Mouse (Mus musculus) hindbrain, embryonic 13.5 days (tissue): ENCODE data around the gene Mavs. TPM values are rescaled to one million over a fixed set of nuclear protein-coding genes. Genes with fewer than 3 reads are reported as not detected.
A peak's percentile ranks its signal among the peaks of the same experiment; 100 is the strongest.

Experiments
- ATAC-seq: fragments of 200-750 bp; cut with Nextera tagmentation; 2 replicates; pipeline ENCODE4 v1.8.0; 2017; ENCODE audit warnings: moderate TSS enrichment; ENCODE audit not compliant: low FRiP score
- H3K27ac ChIP-seq: fragments of 300-500 bp; sonication (generic); 2 replicates; pipeline ENCODE4 v1.5.1; 2015; ENCODE audit warnings: inconsistent platforms, mild to moderate bottlenecking, moderate library complexity
- H3K27me3 ChIP-seq: fragments of 300-500 bp; sonication (generic); 2 replicates; pipeline ENCODE4 v1.6.1; 2015; ENCODE audit warnings: mild to moderate bottlenecking, inconsistent platforms
- H3K36me3 ChIP-seq: fragments of 300-500 bp; sonication (generic); 2 replicates; pipeline ENCODE4 v1.6.1; 2015; ENCODE audit warnings: mild to moderate bottlenecking, inconsistent platforms
- H3K4me1 ChIP-seq: fragments of 300-500 bp; sonication (generic); replicated peaks from 2 replicates; pipeline ENCODE4 v1.6.1; 2015; ENCODE audit warnings: inconsistent platforms
- H3K4me2 ChIP-seq: fragments of 300-500 bp; sonication (generic); 2 replicates; pipeline ENCODE4 v1.6.1; 2015; ENCODE audit warnings: inconsistent platforms, mild to moderate bottlenecking, moderate library complexity
- H3K4me3 ChIP-seq: fragments of 300-500 bp; sonication (generic); 2 replicates; pipeline ENCODE4 v1.5.1; 2015; ENCODE audit warnings: mild to moderate bottlenecking, inconsistent platforms
- H3K9ac ChIP-seq: fragments of 300-500 bp; sonication (generic); 2 replicates; pipeline ENCODE4 v1.6.1; 2015; ENCODE audit warnings: mild to moderate bottlenecking, inconsistent platforms
- H3K9me3 ChIP-seq: fragments of 300-500 bp; sonication (generic); 2 replicates; pipeline ENCODE4 v1.6.1; 2016; ENCODE audit warnings: inconsistent platforms
- WGBS: fragments of 180-500 bp; shearing (Covaris S2); methylation state at CpG from one replicate; pipeline ENCODE4 v1.1.7; 2015; 5-methylcytosine and 5-hydroxymethylcytosine counted together
- polyA plus RNA-seq: library from polyadenylated mRNA; unstranded; fragments of >200 nt; fragmentation: Nextera tagmentation; extraction: Ambion mirVana; gene quantifications from 2 replicates; pipeline ENCODE4 v1.2.1, GENCODE M21; 2015

Mavs gene
- polyA plus RNA-seq: 6.7 and 6.9 TPM in 2 replicates

DNA sequence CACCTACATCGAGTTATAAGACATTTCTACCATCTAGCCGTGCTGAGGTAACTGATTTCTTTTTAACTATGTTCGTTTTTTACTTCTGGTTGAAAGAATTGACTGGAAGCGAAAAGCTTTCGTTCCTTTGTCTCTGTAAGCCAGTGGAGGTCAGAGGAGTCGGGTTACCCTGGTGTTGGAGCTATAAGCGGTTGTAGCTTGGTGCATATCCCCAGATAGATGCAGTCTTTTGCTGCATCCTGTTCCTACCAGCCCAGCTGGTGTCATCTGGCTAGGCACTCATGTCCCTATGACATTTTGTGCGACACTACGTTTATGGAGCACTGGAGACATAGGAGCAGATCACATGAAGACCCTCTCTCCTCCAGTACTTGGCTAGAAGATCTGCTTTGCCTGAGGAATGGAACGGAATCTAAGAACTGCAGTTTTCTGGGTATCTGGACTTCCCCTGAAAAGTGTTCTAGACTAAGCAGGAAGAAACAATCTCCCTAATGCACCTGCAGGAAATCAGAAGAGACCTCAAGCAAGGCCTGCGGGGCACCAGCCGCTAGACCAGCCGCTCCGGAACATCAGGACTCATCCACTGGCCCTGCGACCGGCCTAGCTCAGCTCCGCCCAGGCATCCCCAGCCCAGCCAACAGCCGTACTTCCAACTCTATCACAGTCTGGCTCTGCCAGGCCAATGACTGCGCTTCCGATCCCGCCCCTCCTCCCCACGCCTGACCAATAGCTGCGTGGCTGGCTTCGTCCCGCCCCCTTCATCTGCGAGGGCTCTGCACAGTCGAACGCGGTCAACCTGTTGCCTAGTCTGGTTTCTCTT, at the start of gene Mavs:
TSS of gene Mavs (plus strand) at position 757 of the 820 bp plus-strand sequence.
- Histone ChIP-seq H3K36me3 (no peaks in the 10 kb centered on the region), H3K9me3 (no peaks in the 10 kb centered on the region), H3K9ac (peak within 1 kb of the TSS; percentile 74), H3K4me1 (peaks cover 20% of the 10 kb centered on the region), H3K27ac (no peak within 1 kb of the TSS), H3K4me2 (peak within 1 kb of the TSS; percentile 75), H3K27me3 (no peaks in the 10 kb centered on the region), H3K4me3 (peak within 1 kb of the TSS; percentile 48)
- WGBS: 9% methylated on average over 29 of the region's 29 CpGs
- peak; percentile 100 for ATAC-seq

DNA sequence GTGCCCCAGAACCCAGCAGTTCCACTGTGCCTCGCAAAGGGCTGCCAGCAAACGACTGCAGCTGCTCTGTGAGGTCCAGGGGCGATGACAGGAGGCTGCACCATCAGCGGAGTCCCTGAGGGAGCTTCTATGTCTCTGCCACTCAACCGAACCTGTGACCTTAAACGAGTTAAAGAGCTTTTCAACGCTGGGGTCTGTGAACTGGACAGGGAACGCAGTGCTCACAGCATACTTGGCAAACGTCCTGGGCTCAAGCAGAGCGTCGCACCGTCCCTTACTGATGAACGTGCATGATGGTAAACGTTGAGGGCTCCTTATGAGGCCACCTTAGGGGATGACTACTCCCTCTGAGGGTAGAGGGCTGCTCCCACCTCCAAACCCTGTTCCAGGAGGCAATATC, 47.5 kb upstream of the Mavs start:
- peak overlapping the region; percentile 65 for H3K4me3 ChIP-seq
- H3K36me3 ChIP-seq: peaks cover under 1% of the 10 kb centered on the region; the same call in 1 of the 2 replicates
- WGBS: 2% methylated on average over 14 of the region's 14 CpGs
- peaks cover 39% of the 10 kb centered on the region for H3K4me1 ChIP-seq
- peak; percentile 44; the same call in 1 of the 2 replicates for ATAC-seq
- H3K4me2 ChIP-seq: peak overlapping the region; percentile 82
- peak overlapping the region; percentile 40; the same call in 1 of the 2 replicates for H3K27ac ChIP-seq
- no peaks in the 10 kb centered on the region for H3K27me3 ChIP-seq
- peak overlapping the region; percentile 83 for H3K9ac ChIP-seq
- H3K9me3 ChIP-seq: no peaks in the 10 kb centered on the region

DNA sequence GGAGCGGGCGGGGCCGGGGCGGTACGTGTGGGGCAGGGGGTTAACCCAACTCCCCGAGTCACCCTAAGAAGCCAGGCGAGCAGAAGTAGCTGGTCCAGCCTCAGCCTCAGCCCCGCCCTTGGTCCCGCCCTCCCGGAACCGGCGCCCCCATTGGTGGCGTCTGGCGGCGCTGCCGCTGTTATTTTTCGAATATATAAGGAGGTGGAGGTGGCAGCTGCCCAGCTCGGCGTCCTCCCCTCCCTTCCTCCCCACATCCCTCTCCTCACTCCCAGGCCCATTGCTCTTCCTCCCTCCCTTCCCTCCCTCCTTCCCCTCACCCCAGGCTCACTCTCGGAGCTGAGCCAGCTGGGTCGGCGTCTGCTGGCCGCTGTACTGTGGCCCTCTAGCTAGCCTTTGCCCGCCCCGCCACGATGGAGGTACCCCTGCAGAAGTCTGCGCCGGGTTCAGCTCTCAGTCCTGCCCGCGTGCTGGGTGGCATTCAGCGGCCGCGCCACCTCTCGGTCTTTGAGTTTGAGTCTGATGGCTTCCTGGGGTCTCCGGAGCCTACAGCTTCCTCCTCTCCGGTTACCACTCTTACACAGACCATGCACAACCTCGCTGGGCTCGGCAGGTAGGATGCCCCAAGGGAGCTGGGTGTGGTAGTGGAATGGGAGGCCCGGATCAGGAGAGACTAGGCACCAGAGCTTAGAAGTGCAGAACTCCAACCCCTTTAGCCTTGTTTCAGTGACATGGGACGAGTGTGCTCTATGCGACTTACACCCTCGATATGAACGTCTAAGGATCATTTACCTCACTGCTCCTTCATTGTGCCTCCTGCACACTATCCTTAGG, 46.9 kb upstream of the Mavs start, which contains the start of the genes Cdc25b and Spef1:
TSS of gene Cdc25b (plus strand) at position 179 of the 831 bp plus-strand sequence.
TSS of gene Spef1 (minus strand) at position 512 of the 831 bp plus-strand sequence.
- H3K27me3 ChIP-seq: no peaks in the 10 kb centered on the region
- H3K27ac ChIP-seq: peak within 1 kb of the TSS; percentile 86
- H3K4me1 ChIP-seq: peaks cover 43% of the 10 kb centered on the region
- ATAC-seq: peak; percentile 83
- no peaks in the 10 kb centered on the region for H3K9me3 ChIP-seq
- H3K9ac ChIP-seq: peak within 1 kb of the TSS; percentile 83
- 1% methylated on average over 35 of the region's 43 CpGs for WGBS
- peaks cover 6% of the 10 kb centered on the region; the same call in 1 of the 2 replicates for H3K36me3 ChIP-seq
- peak within 1 kb of the TSS; percentile 82 for H3K4me2 ChIP-seq
- H3K4me3 ChIP-seq: peak within 1 kb of the TSS; percentile 65

DNA sequence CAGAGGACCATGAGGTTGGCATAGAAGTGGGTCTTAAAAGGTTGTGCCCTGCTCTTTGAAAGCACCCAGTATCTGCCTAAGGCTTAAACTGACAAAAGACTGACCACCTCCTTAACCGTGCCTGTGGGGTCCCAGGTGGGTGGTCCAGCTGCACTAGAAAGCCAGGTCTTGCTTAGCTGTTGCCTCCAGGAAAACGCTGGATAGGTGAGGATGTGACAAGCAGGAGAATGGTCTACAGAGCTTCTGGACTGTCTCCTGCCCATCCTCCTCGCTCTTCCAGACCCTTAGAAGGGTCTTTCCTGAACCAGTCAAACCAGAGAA, 46.3 kb upstream of the Mavs start:
- no peaks in the 10 kb centered on the region for H3K9me3 ChIP-seq
- H3K4me2 ChIP-seq: peak overlapping the region; percentile 82
- H3K4me3 ChIP-seq: peak overlapping the region; percentile 65
- H3K4me1 ChIP-seq: peaks cover 43% of the 10 kb centered on the region
- no peaks in the 10 kb centered on the region for H3K27me3 ChIP-seq
- ATAC-seq: no peak
- H3K36me3 ChIP-seq: peaks cover 8% of the 10 kb centered on the region
- 19% methylated on average over 3 of the region's 3 CpGs for WGBS
- H3K27ac ChIP-seq: peak overlapping the region; percentile 86
- peak overlapping the region; percentile 83 for H3K9ac ChIP-seq

DNA sequence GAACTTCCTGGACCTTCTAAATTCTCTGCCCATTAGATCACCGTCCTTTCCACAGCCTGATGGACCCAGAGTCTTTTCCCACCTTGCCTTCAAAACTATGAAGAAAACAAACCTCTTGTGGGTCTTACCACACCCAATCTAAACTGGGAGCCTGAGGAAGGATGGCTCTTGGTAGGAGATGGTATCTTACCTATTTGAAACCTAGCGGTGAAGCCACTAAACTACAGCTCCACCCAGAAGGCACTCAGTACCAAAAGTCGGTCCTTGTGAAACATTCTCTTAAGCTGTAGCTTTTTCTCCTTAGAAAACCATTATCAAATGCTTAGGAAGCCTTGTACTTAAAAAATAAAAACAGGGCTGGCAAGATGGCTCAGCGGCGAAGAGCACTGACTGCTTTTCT, 45.6 kb upstream of the Mavs start:
- Histone ChIP-seq H3K27me3 (no peaks in the 10 kb centered on the region), H3K9me3 (no peaks in the 10 kb centered on the region), H3K4me1 (peaks cover 43% of the 10 kb centered on the region), H3K4me3 (no peak overlapping the region), H3K27ac (no peak overlapping the region), H3K36me3 (peaks cover 16% of the 10 kb centered on the region), H3K4me2 (peak overlapping the region; percentile 82), H3K9ac (no peak overlapping the region)
- no peak for ATAC-seq
- WGBS: 95% methylated on average over 5 of the region's 5 CpGs

DNA sequence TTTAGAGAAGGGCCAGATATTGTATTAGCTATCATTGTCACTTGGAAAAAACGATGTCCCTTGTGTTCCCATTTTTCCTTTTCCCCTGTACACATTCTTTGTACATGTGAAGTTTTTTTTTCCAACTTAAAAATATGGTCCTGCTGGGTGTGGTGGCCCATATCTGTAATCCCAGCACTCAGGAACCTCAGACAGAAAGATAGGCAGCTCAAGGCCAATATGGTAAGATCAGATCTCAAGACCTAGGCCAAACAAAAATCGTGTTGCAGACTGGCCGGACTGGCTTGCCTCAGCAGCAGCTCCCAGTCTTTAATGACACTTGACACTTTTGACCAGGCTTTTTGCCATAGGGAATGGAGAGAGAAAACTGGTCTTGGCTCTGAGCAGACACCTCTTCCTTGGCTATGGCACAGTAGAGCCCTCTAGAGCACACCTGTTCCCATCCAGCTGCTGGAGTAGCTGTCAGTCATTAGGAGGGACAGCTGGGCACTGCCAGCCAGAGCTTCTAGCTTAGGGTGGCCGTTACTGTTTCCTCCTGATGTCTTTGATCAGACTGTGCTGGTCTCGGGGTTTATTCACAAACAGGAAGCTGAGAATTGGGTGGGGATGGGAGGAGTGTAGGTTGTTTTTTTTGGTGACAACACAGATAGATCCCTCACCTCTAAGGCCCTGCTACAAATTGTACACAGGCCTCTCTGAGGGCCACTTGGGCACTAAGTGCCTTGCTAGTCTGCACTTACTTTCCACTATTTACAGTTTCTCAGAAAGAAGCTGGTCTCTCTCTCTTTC, 44.1 kb upstream of the Mavs start:
- Histone ChIP-seq H3K4me1 (peaks cover 43% of the 10 kb centered on the region), H3K27me3 (no peaks in the 10 kb centered on the region), H3K4me3 (no peak overlapping the region), H3K36me3 (peaks cover 30% of the 10 kb centered on the region), H3K27ac (peak overlapping the region; percentile 85), H3K9ac (0 out of 2 replicates have a peak overlapping the region, but pooled peaks have one; percentile 19), H3K4me2 (peak overlapping the region; percentile 26), H3K9me3 (no peaks in the 10 kb centered on the region)
- 55% methylated on average over 5 of the region's 5 CpGs for whole genome bisulfite sequencing
- no peak for ATAC-seq

GRCm38 (mm10) chr2:131190344-131191004, 43.4 kb upstream of the Mavs start:
- H3K9ac ChIP-seq: peak overlapping the region; percentile 35; the same call in 1 of the 2 replicates
- H3K4me2 ChIP-seq: 0 out of 2 replicates have a peak overlapping the region, but pooled peaks have one; percentile 26
- 14% methylated on average over 10 of the region's 10 CpGs for WGBS
- peak overlapping the region; percentile 85 for H3K27ac ChIP-seq
- H3K4me1 ChIP-seq: peaks cover 43% of the 10 kb centered on the region
- no peak overlapping the region for H3K4me3 ChIP-seq
- peak; percentile 30 for ATAC-seq
- H3K27me3 ChIP-seq: no peaks in the 10 kb centered on the region
- no peaks in the 10 kb centered on the region for H3K9me3 ChIP-seq
- H3K36me3 ChIP-seq: peaks cover 35% of the 10 kb centered on the region

DNA sequence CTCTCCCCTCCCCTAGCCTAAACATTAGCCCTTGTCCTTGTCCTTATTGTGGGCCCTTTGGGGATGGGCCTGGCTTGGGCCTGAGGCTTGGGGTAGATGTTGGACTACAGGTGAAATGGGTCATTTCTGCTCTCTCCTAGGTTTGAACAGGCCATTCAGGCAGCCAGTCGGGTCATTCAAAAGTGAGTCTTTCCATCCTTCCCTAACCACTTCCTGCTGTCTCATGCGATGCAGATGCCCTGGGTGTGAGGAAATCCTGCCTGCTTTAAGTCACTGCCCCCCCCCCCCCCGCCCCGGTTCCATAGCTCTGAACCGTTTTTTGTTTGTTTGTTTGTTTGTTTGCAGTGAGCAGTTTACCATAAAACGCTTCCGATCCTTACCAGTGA, 42.9 kb upstream of the Mavs start:
- Histone ChIP-seq H3K27ac (peak overlapping the region; percentile 85), H3K4me1 (peaks cover 43% of the 10 kb centered on the region), H3K4me3 (no peak overlapping the region), H3K36me3 (peaks cover 35% of the 10 kb centered on the region), H3K27me3 (no peaks in the 10 kb centered on the region), H3K9ac (no peak overlapping the region), H3K4me2 (no peak overlapping the region), H3K9me3 (no peaks in the 10 kb centered on the region)
- 60% methylated on average over 7 of the region's 7 CpGs for WGBS
- ATAC-seq: no peak

- H3K27ac ChIP-seq: no peak overlapping the region
- H3K36me3 ChIP-seq: peaks cover 55% of the 10 kb centered on the region
- no peak overlapping the region for H3K9ac ChIP-seq
- H3K4me3 ChIP-seq: no peak overlapping the region
- no peak overlapping the region for H3K4me2 ChIP-seq
- 94% methylated on average over 16 of the region's 16 CpGs for WGBS
- no peak for ATAC-seq
- no peaks in the 10 kb centered on the region for H3K27me3 ChIP-seq
- H3K9me3 ChIP-seq: 0 out of 2 replicates have a peak, but pooled peaks cover 3% of the 10 kb centered on the region
- no peaks in the 10 kb centered on the region for H3K4me1 ChIP-seq
Measured at GRCm38 (mm10) chr2:131196606-131197316, 37.1 kb upstream of the Mavs start.

- H3K36me3 ChIP-seq: peaks cover 24% of the 10 kb centered on the region
- no peak overlapping the region for H3K4me2 ChIP-seq
- 87% methylated on average over 2 of the region's 2 CpGs for WGBS
- no peak for ATAC-seq
- no peak overlapping the region for H3K4me3 ChIP-seq
- H3K9ac ChIP-seq: no peak overlapping the region
- no peaks in the 10 kb centered on the region for H3K27me3 ChIP-seq
- peaks cover 4% of the 10 kb centered on the region; the same call in 1 of the 2 replicates for H3K4me1 ChIP-seq
- H3K27ac ChIP-seq: no peak overlapping the region
- 0 out of 2 replicates have a peak, but pooled peaks cover 3% of the 10 kb centered on the region for H3K9me3 ChIP-seq
Measured at GRCm38 (mm10) chr2:131200710-131201109, 33.2 kb upstream of the Mavs start.

DNA sequence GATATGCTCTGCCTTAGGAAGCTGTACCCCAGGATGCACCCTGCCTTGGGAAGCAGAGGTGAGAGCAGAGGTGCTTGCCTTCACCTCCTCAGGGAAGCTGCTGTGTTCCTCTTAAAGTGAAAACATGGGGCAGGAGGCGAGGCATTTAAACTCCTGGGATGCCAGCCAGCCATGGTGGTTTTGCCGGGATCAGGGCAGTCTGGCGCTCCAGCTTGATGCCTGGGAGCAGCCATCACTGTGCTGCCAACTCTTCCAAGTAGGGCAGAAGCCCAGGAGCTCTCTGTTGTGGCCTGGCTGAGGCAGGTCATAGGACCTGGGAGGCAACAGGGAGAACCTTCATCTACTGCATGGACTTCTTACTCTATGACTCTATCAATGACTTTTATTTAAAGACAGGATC, 32.6 kb upstream of the Mavs start:
- no peak for ATAC-seq
- Histone ChIP-seq H3K4me2 (no peak overlapping the region), H3K4me3 (no peak overlapping the region), H3K9me3 (0 out of 2 replicates have a peak, but pooled peaks cover 3% of the 10 kb centered on the region), H3K4me1 (peaks cover 4% of the 10 kb centered on the region; the same call in 1 of the 2 replicates), H3K36me3 (peaks cover 24% of the 10 kb centered on the region), H3K9ac (no peak overlapping the region), H3K27me3 (no peaks in the 10 kb centered on the region), H3K27ac (no peak overlapping the region)
- 93% methylated on average over 3 of the region's 3 CpGs for WGBS
